13 mouse cellular contexts compared by ENCODE assay signal in genomic region chr8:47380725-47381124, GRCm38 (mm10).
DNase-seq lines count a peak whose midpoint lies in the region; ATAC-seq and TF ChIP-seq lines count a peak whose summit lies in the region.
"Had no signal": no experiment of that assay in that cellular context is flagged by ENCODE, and none has a peak within 500 bp of the region (broad histone marks: within the 10 kb centered on the region; RNA-seq: fewer than 3 reads in every experiment).

No protein-coding gene starts in this region.

- no peak for ATAC-seq in intestine, embryonic 16.5 days
- ATAC-seq in intestine, embryonic 15.5 days: no peak
- ATAC-seq in stomach, postnatal 0 days (ENCODE audit: low FRiP score, low TSS enrichment): no peak

- intact Hi-C loops in heart, adult 2 months (cut with DNase I): loop anchor here (2.0 to 10.0 kb wide), 2 partner anchors 32 to 314 kb away; no protein-coding TSS in a partner anchor
- intact Hi-C loops in heart, postnatal 36 days (cut with DNase I): loop anchor here (2.0 kb wide), 1 partner anchor 32 kb away; no protein-coding TSS in a partner anchor

- H3K9ac ChIP-seq in heart, adult 2 months (ENCODE audit: low read depth, low read length): no peak overlapping the region; the same call in 1 of the 2 replicates
- H3K9ac ChIP-seq in intestine, embryonic 16.5 days (ENCODE audit: low read depth, low read length): no peak overlapping the region
- no peak overlapping the region for H3K9ac ChIP-seq in intestine, embryonic 15.5 days
- no peak overlapping the region for H3K9ac ChIP-seq in stomach, postnatal 0 days (ENCODE audit: low read length)
- H3K9ac ChIP-seq: embryonic facial prominence, embryonic 13.5 days; forebrain, embryonic 12.5 days had no signal

- H3K4me2 ChIP-seq in intestine, embryonic 16.5 days (ENCODE audit: low read depth, low read length): no peak overlapping the region
- no peak overlapping the region for H3K4me2 ChIP-seq in intestine, embryonic 15.5 days (replicated peaks)
- H3K4me2 ChIP-seq in stomach, postnatal 0 days (replicated peaks; ENCODE audit: low read depth): no peak overlapping the region
- H3K4me2 ChIP-seq: embryonic facial prominence, embryonic 13.5 days; forebrain, embryonic 12.5 days had no signal

- peak overlapping the region; percentile 57 for H3K27ac ChIP-seq in heart, adult 2 months
- 0 out of 2 replicates have a peak overlapping the region, but pooled peaks have one; percentile 31 for H3K27ac ChIP-seq in intestine, embryonic 16.5 days (ENCODE audit: low read length)
- H3K27ac ChIP-seq in intestine, embryonic 15.5 days: no peak overlapping the region
- H3K27ac ChIP-seq in stomach, postnatal 0 days (replicated peaks): peak overlapping the region; percentile 69
- H3K27ac ChIP-seq: forebrain, embryonic 12.5 days; midbrain, embryonic 10.5 days had no signal

- DNase-seq in heart, adult 2 months: no peak
- no peak for DNase-seq in heart, postnatal 36 days
- DNase-seq in testis, postnatal 14 days (ENCODE audit: low spot score): peak; percentile 20
- DNase-seq in testis, postnatal 10 days (ENCODE audit: low spot score): no peak
- DNase-seq in stomach, postnatal 0 days (ENCODE audit: low spot score): no peak
- no peak for DNase-seq in natural killer cell, adult 2 months (ENCODE audit: low spot score in 2 of 2)
- DNase-seq: cerebellum, adult 11-12 months; layer of hippocampus, adult 9-11 months had no signal

- peaks cover 11% of the 10 kb centered on the region for H3K4me1 ChIP-seq in heart, adult 2 months (ENCODE audit: control insufficient read depth, insufficient read depth, low read length)
- peaks cover 10% of the 10 kb centered on the region; the same call in 1 of the 2 replicates for H3K4me1 ChIP-seq in intestine, embryonic 16.5 days (ENCODE audit: control insufficient read depth, insufficient read depth, low read length)
- 0 out of 2 replicates have a peak, but pooled peaks cover 2% of the 10 kb centered on the region for H3K4me1 ChIP-seq in intestine, embryonic 15.5 days (replicated peaks)
- H3K4me1 ChIP-seq in stomach, postnatal 0 days (replicated peaks; ENCODE audit: control insufficient read depth, insufficient read depth): no peaks in the 10 kb centered on the region
- H3K4me1 ChIP-seq: midbrain, embryonic 10.5 days had no signal

- H3K36me3 ChIP-seq in heart, adult 2 months (ENCODE audit: control insufficient read depth, insufficient read depth, low read length): peaks cover 9% of the 10 kb centered on the region
- H3K36me3 ChIP-seq in intestine, embryonic 16.5 days (ENCODE audit: control insufficient read depth, insufficient read depth, low read length): no peaks in the 10 kb centered on the region
- no peaks in the 10 kb centered on the region for H3K36me3 ChIP-seq in intestine, embryonic 15.5 days
- H3K36me3 ChIP-seq in stomach, postnatal 0 days (ENCODE audit: control insufficient read depth, insufficient read depth, low read length): no peaks in the 10 kb centered on the region
- H3K36me3 ChIP-seq: embryonic facial prominence, embryonic 13.5 days; forebrain, embryonic 12.5 days; midbrain, embryonic 10.5 days had no signal

- no peak overlapping the region for H3K4me3 ChIP-seq in heart, adult 2 months
- H3K4me3 ChIP-seq in intestine, embryonic 16.5 days (ENCODE audit: low read length): no peak overlapping the region
- H3K4me3 ChIP-seq in intestine, embryonic 15.5 days (replicated peaks): no peak overlapping the region
- H3K4me3 ChIP-seq in stomach, postnatal 0 days (ENCODE audit: low read depth, low read length): no peak overlapping the region
- H3K4me3 ChIP-seq: embryonic facial prominence, embryonic 13.5 days; forebrain, embryonic 12.5 days; midbrain, embryonic 10.5 days had no signal

- no peak for TF ChIP-seq EP300 in heart, adult 2 months (IDR thresholded peaks at IDR 0.05; ENCODE audit: insufficient read depth, low read depth, low read length)
- no peak for TF ChIP-seq EP300 in stomach, postnatal 0 days (optimal IDR thresholded peaks at IDR 0.05)

- no peaks in the 10 kb centered on the region for H3K9me3 ChIP-seq in intestine, embryonic 16.5 days (ENCODE audit: control insufficient read depth, low read length)
- no peaks in the 10 kb centered on the region for H3K9me3 ChIP-seq in intestine, embryonic 15.5 days
- no peaks in the 10 kb centered on the region for H3K9me3 ChIP-seq in stomach, postnatal 0 days (ENCODE audit: control insufficient read depth, low read length)
- H3K9me3 ChIP-seq: embryonic facial prominence, embryonic 13.5 days; forebrain, embryonic 12.5 days; midbrain, embryonic 10.5 days had no signal

- peaks cover 3% of the 10 kb centered on the region for H3K79me2 ChIP-seq in heart, adult 2 months (replicated peaks; ENCODE audit: control insufficient read depth, insufficient read depth, low read length)

- WGBS in heart, adult 2 months: 59% methylated on average over 6 of the region's 6 CpGs
- WGBS in intestine, embryonic 16.5 days: 70% methylated on average over 6 of the region's 6 CpGs
- 72% methylated on average over 6 of the region's 6 CpGs for WGBS in intestine, embryonic 15.5 days
- WGBS in stomach, postnatal 0 days: 63% methylated on average over 6 of the region's 6 CpGs

- TF ChIP-seq CTCF in heart, adult 2 months (IDR thresholded peaks at IDR 0.05): no peak
- TF ChIP-seq CTCF in stomach, postnatal 0 days (IDR thresholded peaks at IDR 0.05; ENCODE audit: low read depth): no peak

- TF ChIP-seq POLR2A in heart, adult 2 months (IDR thresholded peaks at IDR 0.05; ENCODE audit: insufficient read depth, low read depth, low read length): no peak

- no peaks in the 10 kb centered on the region for H3K27me3 ChIP-seq in heart, adult 2 months (ENCODE audit: control insufficient read depth, insufficient read depth, low read length)
- H3K27me3 ChIP-seq in intestine, embryonic 16.5 days (replicated peaks; ENCODE audit: control insufficient read depth, insufficient read depth, low read length): no peaks in the 10 kb centered on the region
- H3K27me3 ChIP-seq in intestine, embryonic 15.5 days (replicated peaks): no peaks in the 10 kb centered on the region
- H3K27me3 ChIP-seq in stomach, postnatal 0 days (ENCODE audit: control insufficient read depth, insufficient read depth, low read length): no peaks in the 10 kb centered on the region
- H3K27me3 ChIP-seq: embryonic facial prominence, embryonic 13.5 days; forebrain, embryonic 12.5 days had no signal
